7 mouse cellular contexts compared by ENCODE assay signal in the genomic region with DNA sequence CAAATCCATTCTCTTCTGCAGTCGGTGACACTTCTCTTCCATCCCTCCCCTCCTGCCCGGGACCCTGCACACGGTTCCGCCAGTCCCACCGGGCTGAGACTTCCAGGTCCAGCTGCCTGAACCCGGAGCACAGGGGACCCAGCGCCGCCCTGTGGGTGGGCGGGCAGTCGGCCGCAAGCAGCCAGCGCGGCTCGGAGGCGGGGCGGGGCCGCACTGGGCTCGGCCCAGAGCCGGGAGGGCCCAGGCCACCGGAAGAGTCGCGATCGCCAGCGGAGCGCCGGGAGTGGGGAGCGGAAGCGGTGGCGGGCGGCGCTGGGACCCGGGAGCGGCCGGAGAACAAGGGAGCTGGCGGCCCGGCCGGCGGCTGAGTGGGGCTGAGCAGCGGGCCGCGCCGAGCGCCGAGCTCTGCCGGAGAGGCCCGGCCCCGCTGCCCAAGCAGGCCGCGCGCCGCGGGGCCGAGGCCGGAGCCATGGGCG. TPM values are rescaled to one million over a fixed set of nuclear protein-coding genes. Genes with fewer than 3 reads are reported as not detected.
A peak's percentile ranks its signal among the peaks of the same experiment; 100 is the strongest.
DNase-seq lines count a peak whose midpoint lies in the region; ATAC-seq and TF ChIP-seq lines count a peak whose summit lies in the region.

A gene (plus strand): TSS at position 257 of the 476 bp plus-strand sequence.

- H3K4me3 ChIP-seq in embryonic facial prominence, embryonic 11.5 days (ENCODE audit: low read depth, low read length), result peak within 1 kb of the TSS; percentile 86
- H3K4me3 ChIP-seq in limb, embryonic 11.5 days (ENCODE audit: low read depth, low read length), result peak within 1 kb of the TSS; percentile 96
- peak within 1 kb of the TSS; percentile 96 for H3K4me3 ChIP-seq in midbrain, embryonic 13.5 days (replicated peaks)
- peak within 1 kb of the TSS; percentile 97 for H3K4me3 ChIP-seq in small intestine, adult 2 months (ENCODE audit: low read depth, low read length)

- peak; percentile 95 for DNase-seq in adrenal gland, postnatal 25 days
- DNase-seq in embryonic facial prominence, embryonic 11.5 days (ENCODE audit: low spot score), result peak; percentile 95
- DNase-seq in kidney, adult 11 months, result peak; percentile 92
- peak; percentile 94 for DNase-seq in limb, embryonic 11.5 days (ENCODE audit: low spot score)

- ATAC-seq in embryonic facial prominence, embryonic 11.5 days (replicated peaks; ENCODE audit: insufficient number of reproducible peaks, low FRiP score, low TSS enrichment, low read depth), result peak; percentile 93
- ATAC-seq in granulocyte monocyte progenitor cell, adult 5-6 weeks (replicated peaks; ENCODE audit: poor library complexity, severe bottlenecking), result peak; percentile 96
- ATAC-seq in limb, embryonic 11.5 days (ENCODE audit: insufficient number of reproducible peaks, low FRiP score, low TSS enrichment, low read depth), result peak; percentile 94
- peak; percentile 98 for ATAC-seq in midbrain, embryonic 13.5 days

- H3K27me3 ChIP-seq in embryonic facial prominence, embryonic 11.5 days (ENCODE audit: control insufficient read depth, insufficient read depth, low read length), result no peaks in the 10 kb centered on the region
- no peaks in the 10 kb centered on the region for H3K27me3 ChIP-seq in limb, embryonic 11.5 days (ENCODE audit: control insufficient read depth, insufficient read depth, low read length)
- H3K27me3 ChIP-seq in midbrain, embryonic 13.5 days, result no peaks in the 10 kb centered on the region
- no peaks in the 10 kb centered on the region for H3K27me3 ChIP-seq in small intestine, adult 2 months (ENCODE audit: control insufficient read depth, insufficient read depth, low read length)

- peak; percentile 31; the same call in 1 of the 2 replicates for TF ChIP-seq CTCF in small intestine, adult 2 months (IDR thresholded peaks at IDR 0.05; ENCODE audit: extremely low read depth, insufficient read length, insufficient replicate concordance, low read depth, low read length)

- H3K9ac ChIP-seq in embryonic facial prominence, embryonic 11.5 days (replicated peaks; ENCODE audit: low read length), result peak within 1 kb of the TSS; percentile 95
- peak within 1 kb of the TSS; percentile 98 for H3K9ac ChIP-seq in limb, embryonic 11.5 days (ENCODE audit: low read length)
- peak within 1 kb of the TSS; percentile 98 for H3K9ac ChIP-seq in midbrain, embryonic 13.5 days (replicated peaks)

- H3K36me3 ChIP-seq in embryonic facial prominence, embryonic 11.5 days (replicated peaks; ENCODE audit: control insufficient read depth, insufficient read depth, low read depth, low read length), result peaks cover 3% of the 10 kb centered on the region
- H3K36me3 ChIP-seq in limb, embryonic 11.5 days (ENCODE audit: control insufficient read depth, insufficient read depth, low read length), result peaks cover 3% of the 10 kb centered on the region
- H3K36me3 ChIP-seq in midbrain, embryonic 13.5 days, result peaks cover 19% of the 10 kb centered on the region
- peaks cover 2% of the 10 kb centered on the region; the same call in 1 of the 2 replicates for H3K36me3 ChIP-seq in small intestine, adult 2 months (ENCODE audit: control insufficient read depth, insufficient read depth, low read length)

- peak within 1 kb of the TSS; percentile 83 for H3K27ac ChIP-seq in embryonic facial prominence, embryonic 11.5 days (replicated peaks; ENCODE audit: low read depth, low read length)
- peak within 1 kb of the TSS; percentile 81 for H3K27ac ChIP-seq in limb, embryonic 11.5 days (replicated peaks; ENCODE audit: low read depth, low read length)
- H3K27ac ChIP-seq in midbrain, embryonic 13.5 days, result peak within 1 kb of the TSS; percentile 94
- peak within 1 kb of the TSS; percentile 79 for H3K27ac ChIP-seq in small intestine, adult 2 months (ENCODE audit: insufficient read depth, low read depth, low read length)

- no peaks in the 10 kb centered on the region for H3K9me3 ChIP-seq in embryonic facial prominence, embryonic 11.5 days (replicated peaks; ENCODE audit: control insufficient read depth, low read length)
- no peaks in the 10 kb centered on the region for H3K9me3 ChIP-seq in limb, embryonic 11.5 days (ENCODE audit: control insufficient read depth, low read length)
- no peaks in the 10 kb centered on the region for H3K9me3 ChIP-seq in midbrain, embryonic 13.5 days

- no peaks in the 10 kb centered on the region for H3K4me1 ChIP-seq in embryonic facial prominence, embryonic 11.5 days (ENCODE audit: control insufficient read depth, insufficient read depth, low read length)
- H3K4me1 ChIP-seq in limb, embryonic 11.5 days (ENCODE audit: control insufficient read depth, insufficient read depth, low read length), result no peaks in the 10 kb centered on the region
- peaks cover 43% of the 10 kb centered on the region for H3K4me1 ChIP-seq in midbrain, embryonic 13.5 days (replicated peaks)
- peaks cover 2% of the 10 kb centered on the region for H3K4me1 ChIP-seq in small intestine, adult 2 months (ENCODE audit: control insufficient read depth, insufficient read depth, insufficient read length, low read length)

- WGBS in embryonic facial prominence, embryonic 11.5 days, result 0% methylated on average over 55 of the region's 55 CpGs
- under 1% methylated on average over 30 of the region's 55 CpGs for WGBS in limb, embryonic 11.5 days
- WGBS in midbrain, embryonic 13.5 days, result under 1% methylated on average over 54 of the region's 55 CpGs
- under 1% methylated on average over 55 of the region's 55 CpGs for WGBS in small intestine, adult 2 months

- peak within 1 kb of the TSS; percentile 87 for H3K4me2 ChIP-seq in embryonic facial prominence, embryonic 11.5 days (ENCODE audit: low read depth, low read length)
- H3K4me2 ChIP-seq in limb, embryonic 11.5 days (ENCODE audit: low read depth, severe bottlenecking), result peak within 1 kb of the TSS; percentile 95
- H3K4me2 ChIP-seq in midbrain, embryonic 13.5 days (replicated peaks), result peak within 1 kb of the TSS; percentile 91

- TF ChIP-seq POLR2A in small intestine, adult 2 months (IDR thresholded peaks at IDR 0.05; ENCODE audit: low read depth, low read length), result peak; percentile 87

RNA-seq across cellular contexts. Expression of the gene that starts here (rescaled TPM):
- 43.9 and 46.2 TPM in 2 replicates for total RNA-seq in adrenal gland, postnatal 25 days (2021)
- polyA plus RNA-seq in embryonic facial prominence, embryonic 11.5 days (2014; fragmentation: Nextera tagmentation; extraction: Ambion mirVana), result 37.1 and 38.5 TPM in 2 replicates
- total RNA-seq in granulocyte monocyte progenitor cell, adult 5-6 weeks (2014; fragmentation: Nextera tagmentation), result 26.4 and 30.7 TPM in 2 replicates
- 2.0 and 2.3 TPM in 2 replicates for total RNA-seq in granulocyte monocyte progenitor cell, adult 5-6 weeks (2017)
- 40.4 and 46.2 TPM in 2 replicates for polyA plus RNA-seq in limb, embryonic 11.5 days (2014; fragmentation: Nextera tagmentation; extraction: Ambion mirVana)
- 44.0 and 49.1 TPM in 2 replicates for polyA plus RNA-seq in midbrain, embryonic 13.5 days (2015; fragmentation: Nextera tagmentation; extraction: Ambion mirVana)
- 33.8 and 52.4 TPM in 2 replicates for polyA plus RNA-seq in small intestine, adult 2 months (2012; rRNA removed)

Comparison
In these comparisons a context has a peak if more than half of its experiments do, and no peak if none do; other contexts are left out.
1. Peak in every context shown above with its lines: DNase-seq, ATAC-seq, H3K4me3 ChIP-seq and H3K27ac ChIP-seq.